Mouse (Mus musculus) CH12.LX (cell line): Measurements from ENCODE around the gene Ccdc171. TPM values are rescaled to one million over a fixed set of nuclear protein-coding genes. Genes with fewer than 3 reads are reported as not detected.
A peak's percentile ranks its signal among the peaks of the same experiment; 100 is the strongest.

Experiments used
- DNase-seq: peaks from one replicate; pipeline ENCODE4 v3.0.0-alpha.2; 2013; ENCODE audit errors: extremely low read depth
- H3K27ac ChIP-seq: 2 replicates; pipeline ENCODE4 v1.5.1; 2012; ENCODE audit warnings: low read depth, mild to moderate bottlenecking, control low read depth, moderate library complexity; ENCODE audit not compliant: insufficient read depth
- H3K27me3 ChIP-seq: replicated peaks from 2 replicates; pipeline ENCODE3; 2012; ENCODE audit warnings: inconsistent platforms
- H3K36me3 ChIP-seq, 2 experiments: replicated peaks in 1 of 2; 2 replicates each; pipeline versions ENCODE3 to v1.6.1; 2012; ENCODE audit warnings: inconsistent platforms in 1 of 2, low read length in 1 of 2, mild to moderate bottlenecking in 1 of 2, mixed read lengths in 1 of 2, moderate library complexity in 1 of 2; ENCODE audit not compliant: control insufficient read depth in 1 of 2, insufficient read depth in 1 of 2
- H3K4me1 ChIP-seq, 2 experiments: 2 replicates each; pipeline ENCODE4 v1.6.1; 2012; ENCODE audit warnings: inconsistent platforms in 1 of 2, moderate library complexity in 1 of 2; ENCODE audit not compliant: insufficient read depth in 2 of 2, control insufficient read depth in 1 of 2
- H3K4me2 ChIP-seq: 2 replicates; pipeline ENCODE4 v1.6.1; 2012; ENCODE audit warnings: low read depth, mild to moderate bottlenecking, control low read depth; ENCODE audit not compliant: poor library complexity, insufficient read depth, severe bottlenecking
- H3K4me3 ChIP-seq, 3 experiments: fragments of 150-350 bp in 1 of 3; sonication (generic) in 1 of 3; replicated peaks in 1 of 3; 2 replicates each; pipeline versions ENCODE3 to v1.5.1; 2011 to 2012; ENCODE audit warnings: low read depth in 2 of 3, low read length in 2 of 3, mild to moderate bottlenecking in 2 of 3, moderate library complexity in 2 of 3, control low read depth in 1 of 3, improper control_type of control experiment in 1 of 3, inconsistent platforms in 1 of 3, mixed read lengths in 1 of 3; ENCODE audit not compliant: poor library complexity in 1 of 3
- H3K79me2 ChIP-seq: replicated peaks from 2 replicates; pipeline ENCODE4 v1.6.1; 2012; ENCODE audit warnings: mild to moderate bottlenecking, moderate library complexity; ENCODE audit not compliant: control insufficient read depth, poor library complexity, insufficient read depth, severe bottlenecking; ENCODE audit errors: extremely low read depth
- H3K9ac ChIP-seq: 2 replicates; pipeline ENCODE4 v1.6.1; 2012; ENCODE audit warnings: low read depth, mild to moderate bottlenecking, control low read depth, moderate library complexity; ENCODE audit not compliant: insufficient read depth
- H3K9me3 ChIP-seq: replicated peaks from 2 replicates; pipeline ENCODE3; 2012; ENCODE audit warnings: low read length, inconsistent platforms, mixed read lengths
- BHLHE40 ChIP-seq: IDR thresholded peaks from 2 replicates; pipeline ENCODE4 v1.6.1; 2011; ENCODE audit warnings: mild to moderate bottlenecking, low read depth, low read length, improper control_type of control experiment
- CHD1 ChIP-seq: IDR thresholded peaks from 2 replicates; pipeline ENCODE4 v1.6.1; 2012; ENCODE audit warnings: low read depth, low read length, improper control_type of control experiment, inconsistent platforms
- CTCF ChIP-seq, 2 experiments: IDR thresholded peaks in 1 of 2; conservative IDR thresholded peaks in 1 of 2; 2 replicates each; pipeline ENCODE4 v1.5.1; 2011 to 2012; ENCODE audit warnings: low read depth in 2 of 2, low read length in 2 of 2, improper control_type of control experiment in 1 of 2, inconsistent platforms in 1 of 2, mild to moderate bottlenecking in 1 of 2, moderate library complexity in 1 of 2
- E2F4 ChIP-seq: IDR thresholded peaks from 2 replicates; pipeline ENCODE4 v1.6.1; 2011; ENCODE audit warnings: low read depth, low read length, improper control_type of control experiment; ENCODE audit not compliant: insufficient replicate concordance
- EP300 ChIP-seq: IDR thresholded peaks from 2 replicates; pipeline ENCODE4 v1.6.1; 2011; ENCODE audit warnings: low read length, improper control_type of control experiment
- ETS1 ChIP-seq: conservative IDR thresholded peaks from 2 replicates; pipeline ENCODE4 v1.6.1; 2012; ENCODE audit warnings: low read depth, mild to moderate bottlenecking, inconsistent platforms, low read length, improper control_type of control experiment, moderate library complexity
- HCFC1 ChIP-seq: IDR thresholded peaks from 2 replicates; pipeline ENCODE4 v1.6.1; 2012; ENCODE audit warnings: low read depth, mild to moderate bottlenecking, inconsistent platforms, low read length, improper control_type of control experiment
- JUN ChIP-seq: IDR thresholded peaks from 2 replicates; pipeline ENCODE4 v1.6.1; 2011; ENCODE audit warnings: low read depth, mild to moderate bottlenecking, low read length, improper control_type of control experiment, moderate library complexity; ENCODE audit not compliant: insufficient read depth
- KAT2A ChIP-seq: IDR thresholded peaks from 2 replicates; pipeline ENCODE4 v1.6.1; 2012; ENCODE audit warnings: low read length, improper control_type of control experiment, inconsistent platforms; ENCODE audit not compliant: insufficient replicate concordance
- MAX ChIP-seq: IDR thresholded peaks from 2 replicates; pipeline ENCODE4 v1.6.1; 2011; ENCODE audit warnings: low read length, improper control_type of control experiment
- MAZ ChIP-seq: IDR thresholded peaks from 2 replicates; pipeline ENCODE4 v1.6.1; 2012; ENCODE audit warnings: low read depth, mild to moderate bottlenecking, inconsistent platforms, low read length, improper control_type of control experiment, moderate library complexity
- MEF2A ChIP-seq: IDR thresholded peaks from 2 replicates; pipeline ENCODE4 v1.6.1; 2014; ENCODE audit warnings: low read depth, mild to moderate bottlenecking, inconsistent platforms, low read length, improper control_type of control experiment, borderline replicate concordance
- POLR2AphosphoS2 ChIP-seq: IDR thresholded peaks from 2 replicates; pipeline ENCODE4 v1.6.1; 2011; ENCODE audit warnings: low read depth, low read length, improper control_type of control experiment
- RAD21 ChIP-seq: IDR thresholded peaks from 2 replicates; pipeline ENCODE4 v1.6.1; 2011; ENCODE audit warnings: low read depth, mild to moderate bottlenecking, low read length, improper control_type of control experiment, moderate library complexity
- RCOR1 ChIP-seq: conservative IDR thresholded peaks from 2 replicates; pipeline ENCODE4 v1.6.1; 2012; ENCODE audit warnings: low read depth, mild to moderate bottlenecking, inconsistent platforms, low read length, improper control_type of control experiment
- SMC3 ChIP-seq: IDR thresholded peaks from 2 replicates; pipeline ENCODE4 v1.6.1; 2011; ENCODE audit warnings: low read depth, low read length, improper control_type of control experiment
- USF1 ChIP-seq: IDR thresholded peaks from 2 replicates; pipeline ENCODE4 v1.6.1; 2014; ENCODE audit warnings: low read depth, mild to moderate bottlenecking, inconsistent platforms, low read length, improper control_type of control experiment
- ZC3H11A ChIP-seq: IDR thresholded peaks from 2 replicates; pipeline ENCODE4 v1.6.1; 2012; ENCODE audit warnings: low read depth, mild to moderate bottlenecking, inconsistent platforms, low read length, improper control_type of control experiment
- ZKSCAN1 ChIP-seq: IDR thresholded peaks from 2 replicates; pipeline ENCODE4 v1.6.1; 2012; ENCODE audit warnings: low read depth, inconsistent platforms, low read length, improper control_type of control experiment, borderline replicate concordance
- ZMIZ1 ChIP-seq: IDR thresholded peaks from 2 replicates; pipeline ENCODE4 v1.6.1; 2012; ENCODE audit warnings: low read depth, mild to moderate bottlenecking, inconsistent platforms, low read length, improper control_type of control experiment
- dilution Hi-C: fragments of 300-500 bp; cut with MboI; formaldehyde crosslinking; loops from 2 replicates; pipeline ENCODE4 v1.14.3; 2020; ENCODE audit warnings: low sequenced_read_pairs; ENCODE audit not compliant: extremely low pct_unique_long_range_greater_than_20kb, extremely low pct_ligation_motif_present
- in situ Hi-C: fragments of 300-500 bp; cut with MboI; formaldehyde crosslinking; loops from 3 replicates; pipeline ENCODE4 v1.14.3; 2019; ENCODE audit warnings: low sequenced_read_pairs, low pct_ligation_motif_present, low pct_unique_long_range_greater_than_20kb, mixed read lengths
- polyA plus RNA-seq: library from polyadenylated mRNA; unstranded; fragments of >175 nt; gene quantifications from 2 replicates; pipeline ENCODE4 v1.2.1, GENCODE M21; 2012; ENCODE audit warnings: low read depth; ENCODE audit not compliant: insufficient read length
- total RNA-seq, 2 experiments: library from RNA; depleted of rRNA; stranded (reverse); fragments of 300-350 nt in 1 of 2; fragments of >200 nt in 1 of 2; gene quantifications; 2 replicates each; pipeline ENCODE4 v1.2.3; 2012 to 2014

Gene Ccdc171
- total and polyA plus RNA-seq, 3 experiments, result 0.93 to 2.2 (median 1.5) TPM

- Histone ChIP-seq H3K4me2 (no peak overlapping the region), H3K79me2 (peaks cover 14% of the 10 kb centered on the region), H3K9ac (no peak overlapping the region), H3K4me1 (peaks cover 5 to 33% of the 10 kb centered on the region in 2 experiments; a peak in 3 of 4 replicates), H3K36me3 (peaks cover 4 to 6% of the 10 kb centered on the region in 2 experiments), H3K27me3 (no peaks in the 10 kb centered on the region), H3K9me3 (peaks cover 8% of the 10 kb centered on the region), H3K27ac (no peak overlapping the region), H3K4me3 (no peak overlapping the region)
- DNase-seq, result no peak
- in situ Hi-C loops (no loop called here), dilution Hi-C loops (no loop called here)
- TF ChIP-seq ZC3H11A, result no peak
- TF ChIP-seq USF1, result no peak
- no peak for TF ChIP-seq MAX
- no peak for TF ChIP-seq ETS1
- no peak for TF ChIP-seq MEF2A
- TF ChIP-seq SMC3, result no peak
- TF ChIP-seq BHLHE40, result no peak
- TF ChIP-seq CHD1, result no peak
- TF ChIP-seq MAZ, result no peak
- TF ChIP-seq E2F4, result no peak
- no peak for TF ChIP-seq ZMIZ1
- TF ChIP-seq HCFC1, result no peak
- no peak for TF ChIP-seq RCOR1
- TF ChIP-seq JUN, result no peak
- TF ChIP-seq RAD21, result no peak
- TF ChIP-seq KAT2A, result no peak
- no peak for TF ChIP-seq EP300
- no peak for TF ChIP-seq ZKSCAN1
- TF ChIP-seq POLR2AphosphoS2, result no peak
These were observed 36.2 kb upstream of the Ccdc171 start for GRCm38 (mm10) chr4:83489121-83489520.

DNA sequence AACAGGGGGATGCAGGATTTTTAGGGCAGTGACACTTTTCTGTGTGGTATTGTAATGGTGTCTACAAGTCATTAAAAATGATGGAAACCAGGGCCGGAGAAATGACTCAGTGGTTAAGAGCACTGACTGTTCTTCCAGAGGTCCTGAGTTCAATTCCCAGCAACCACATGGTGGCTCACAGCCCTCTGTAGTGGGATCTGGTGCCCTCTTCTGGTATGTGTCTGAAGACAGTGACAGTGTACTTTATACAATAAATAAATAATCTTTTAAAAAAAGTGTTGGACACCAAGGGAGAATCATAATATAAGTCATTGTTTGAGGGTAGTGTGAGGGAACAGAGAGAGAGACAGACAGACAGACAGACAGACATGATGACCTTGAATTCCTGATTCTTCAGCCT is 32.2 kb upstream of the Ccdc171 start:
- Histone ChIP-seq H3K79me2 (no peaks in the 10 kb centered on the region), H3K36me3 (no peaks in the 10 kb centered on the region), H3K4me2 (no peak overlapping the region), H3K4me1 (peaks cover 3 to 16% of the 10 kb centered on the region in 2 experiments; a peak in 2 of 4 replicates), H3K9ac (no peak overlapping the region), H3K9me3 (peaks cover 8% of the 10 kb centered on the region), H3K27me3 (no peaks in the 10 kb centered on the region), H3K4me3 (no peak overlapping the region), H3K27ac (no peak overlapping the region)
- in situ Hi-C loops, result no loop called here
- no peak for DNase-seq
- dilution Hi-C loops, result no loop called here
- TF ChIP-seq CTCF (conservative IDR thresholded peaks at IDR 0.05 in 1 of 2, IDR thresholded peaks at IDR 0.05 in 1 of 2; ENCODE audit: low read depth in 2 of 2, low read length in 2 of 2), result peak in 1 of 2 experiments; percentile 30; a peak in 1 of 4 replicates
- TF ChIP-seq RAD21, result no peak
